Mouse (Mus musculus) bone marrow, adult 2 months (tissue): ENCODE measurements around the gene Pi4k2b.

Experiments used
- CTCF ChIP-seq: fragments of 200-500 bp; IDR thresholded peaks from 2 replicates; pipeline ENCODE4 v1.5.1; 2011; ENCODE audit warnings: low read length, control low read depth; ENCODE audit not compliant: control insufficient read depth, insufficient read depth
- POLR2A ChIP-seq: fragments of 200-500 bp; IDR thresholded peaks from 2 replicates; pipeline ENCODE4 v1.6.1; 2011; ENCODE audit warnings: low read depth, mild to moderate bottlenecking, control low read depth, low read length, borderline replicate concordance; ENCODE audit not compliant: control insufficient read depth

DNA sequence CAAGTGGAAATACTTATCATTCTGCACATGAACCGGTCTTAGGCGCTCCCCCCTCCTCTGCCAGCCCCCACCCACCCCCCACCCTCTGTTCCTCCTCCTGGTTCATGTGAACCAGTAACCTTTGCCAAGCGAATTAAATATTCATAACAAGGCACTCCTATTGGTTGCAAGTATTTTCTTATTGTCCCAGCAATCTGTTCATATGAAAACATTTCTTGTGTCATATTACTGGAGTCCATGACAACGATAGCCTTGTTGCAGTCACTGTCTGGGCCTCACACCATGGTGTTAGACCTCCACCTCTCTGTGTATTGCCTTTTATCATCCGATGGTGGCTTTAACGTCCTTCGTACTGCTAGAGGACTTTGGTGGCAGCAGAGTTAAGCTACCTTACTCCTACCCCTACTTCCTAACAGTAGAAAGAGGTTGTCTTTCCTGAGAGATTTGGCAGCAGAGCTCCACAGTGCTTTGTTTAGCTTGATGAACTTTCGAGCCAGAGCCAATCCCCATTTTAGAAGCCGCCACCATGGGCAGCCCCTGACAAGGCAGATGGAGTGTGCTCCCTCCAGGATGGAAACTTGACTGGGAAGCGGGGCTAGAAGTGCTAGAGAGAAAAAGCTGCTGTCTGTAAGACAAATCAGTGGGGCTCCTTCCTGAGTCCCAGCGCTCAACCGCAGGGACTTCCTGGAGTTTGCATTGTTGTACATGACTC, 58.1 kb downstream of the Pi4k2b start:
- TF ChIP-seq CTCF (no peak), POLR2A (no peak)
